Mouse (Mus musculus) liver, adult 2 months (tissue): ENCODE results near the gene Rps2. TPM values are rescaled to one million over a fixed set of nuclear protein-coding genes. Genes with fewer than 3 reads are reported as not detected.
"Not testable (repeated sequence)": the region's sequence is repeated elsewhere in the genome, so short reads cannot be mapped to it uniquely, and the experiment has no call there.

ENCODE experiments used
- DNase-seq: peaks from one replicate; pipeline ENCODE4 v3.0.0-alpha.2; 2011; ENCODE audit warnings: low read depth, low spot score; ENCODE audit errors: extremely low read depth
- H3K27ac ChIP-seq: fragments of 200-500 bp; replicated peaks from 2 replicates; pipeline ENCODE4 v1.5.1; 2012; ENCODE audit warnings: low read depth, mild to moderate bottlenecking, control low read depth, inconsistent platforms, low read length; ENCODE audit not compliant: insufficient read depth
- H3K27me3 ChIP-seq: fragments of 200-500 bp; 2 replicates; pipeline ENCODE4 v1.6.1; 2012; ENCODE audit warnings: mild to moderate bottlenecking, moderate library complexity, low read length, inconsistent platforms; ENCODE audit not compliant: control insufficient read depth, insufficient read depth
- H3K36me3 ChIP-seq: fragments of 200-500 bp; 2 replicates; pipeline ENCODE4 v1.6.1; 2012; ENCODE audit warnings: low read length, inconsistent platforms; ENCODE audit not compliant: control insufficient read depth, insufficient read depth
- H3K4me1 ChIP-seq: fragments of 200-500 bp; 2 replicates; pipeline ENCODE4 v1.6.1; 2011; ENCODE audit warnings: low read length; ENCODE audit not compliant: control insufficient read depth, insufficient read depth
- H3K4me3 ChIP-seq: fragments of 200-500 bp; 2 replicates; pipeline ENCODE4 v1.5.1; 2011; ENCODE audit warnings: low read depth, mild to moderate bottlenecking, control low read depth, low read length, moderate library complexity; ENCODE audit not compliant: insufficient read depth
- H3K79me2 ChIP-seq: fragments of 200-500 bp; 2 replicates; pipeline ENCODE4 v1.6.1; 2012; ENCODE audit warnings: inconsistent platforms, mild to moderate bottlenecking, low read length, moderate library complexity; ENCODE audit not compliant: control insufficient read depth, insufficient read depth
- H3K9ac ChIP-seq: fragments of 200-500 bp; 2 replicates; pipeline ENCODE4 v1.6.1; 2012; ENCODE audit warnings: low read depth, mild to moderate bottlenecking, control low read depth, inconsistent platforms, low read length
- CTCF ChIP-seq: fragments of 200-500 bp; IDR thresholded peaks from 2 replicates; pipeline ENCODE4 v1.5.1; 2011; ENCODE audit warnings: low read depth, low read length, control low read depth
- POLR2A ChIP-seq: fragments of 200-500 bp; IDR thresholded peaks from 2 replicates; pipeline ENCODE4 v1.6.1; 2011; ENCODE audit warnings: low read length, control low read depth; ENCODE audit not compliant: insufficient read depth; ENCODE audit errors: extremely low read depth
- WGBS: fragments of 180-500 bp; shearing (Covaris S2); methylation state at CpG from one replicate; pipeline ENCODE4 v1.1.7; 2018; 5-methylcytosine and 5-hydroxymethylcytosine counted together
- polyA plus RNA-seq: library from polyadenylated mRNA; depleted of rRNA; stranded (reverse); fragments of >200 nt; gene quantifications from 2 replicates; pipeline ENCODE4 v1.2.3, GENCODE M21; 2012
- total RNA-seq: library from RNA; depleted of rRNA; stranded (reverse); fragments of >200 nt; gene quantifications from 2 replicates; pipeline ENCODE4 v1.2.3, GENCODE M21; 2014

Gene Rps2
- total and polyA plus RNA-seq, 2 experiments: 802 to 2,199 TPM

DNA sequence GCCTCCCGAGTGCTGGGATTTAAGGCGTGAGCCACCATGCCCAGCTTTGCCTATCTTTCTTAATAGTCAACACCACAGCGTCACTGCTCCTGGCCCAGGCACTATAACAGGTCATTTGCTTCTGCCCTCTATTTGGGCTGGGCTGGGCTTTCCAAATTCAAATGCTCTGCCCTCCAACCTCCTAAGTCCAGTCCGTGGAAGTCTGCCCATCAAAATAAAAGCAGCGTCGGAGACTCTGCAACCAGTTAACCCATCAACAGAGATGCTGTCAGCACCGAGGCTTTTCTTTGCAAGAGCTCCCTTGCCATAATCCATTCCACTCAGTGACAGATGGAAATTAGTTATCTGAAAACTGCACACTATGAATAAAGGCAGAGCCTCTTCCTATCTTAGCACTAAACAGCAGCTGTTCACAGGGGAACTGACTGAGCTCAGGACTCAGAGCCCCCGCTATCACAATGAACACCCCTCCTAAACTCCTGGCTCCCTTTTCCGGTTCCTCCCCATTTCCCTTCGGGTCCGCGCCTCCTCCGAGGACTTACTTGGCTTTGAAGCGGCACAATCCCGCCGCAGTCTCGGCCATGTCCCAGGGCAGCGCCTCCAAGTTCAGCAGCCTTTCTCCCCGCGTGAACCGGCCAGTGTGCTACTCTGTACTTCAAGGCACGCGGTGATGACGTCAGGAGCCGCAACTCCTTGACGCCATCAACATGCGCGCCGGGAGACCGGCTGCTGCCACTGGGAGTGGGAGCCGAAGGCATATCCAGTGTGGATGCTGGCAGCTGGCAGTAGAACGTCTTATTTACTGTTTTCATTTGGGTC, 10.7 kb upstream of the Rps2 start, which contains the start of gene Tbl3:
Gene Tbl3, minus strand, starts transcription at position 679 of the 819 bp plus-strand sequence.
- H3K27me3 ChIP-seq: no peaks in the 10 kb centered on the region
- WGBS: under 1% methylated on average over 32 of the region's 32 CpGs
- peak; percentile 90 for DNase-seq

DNA sequence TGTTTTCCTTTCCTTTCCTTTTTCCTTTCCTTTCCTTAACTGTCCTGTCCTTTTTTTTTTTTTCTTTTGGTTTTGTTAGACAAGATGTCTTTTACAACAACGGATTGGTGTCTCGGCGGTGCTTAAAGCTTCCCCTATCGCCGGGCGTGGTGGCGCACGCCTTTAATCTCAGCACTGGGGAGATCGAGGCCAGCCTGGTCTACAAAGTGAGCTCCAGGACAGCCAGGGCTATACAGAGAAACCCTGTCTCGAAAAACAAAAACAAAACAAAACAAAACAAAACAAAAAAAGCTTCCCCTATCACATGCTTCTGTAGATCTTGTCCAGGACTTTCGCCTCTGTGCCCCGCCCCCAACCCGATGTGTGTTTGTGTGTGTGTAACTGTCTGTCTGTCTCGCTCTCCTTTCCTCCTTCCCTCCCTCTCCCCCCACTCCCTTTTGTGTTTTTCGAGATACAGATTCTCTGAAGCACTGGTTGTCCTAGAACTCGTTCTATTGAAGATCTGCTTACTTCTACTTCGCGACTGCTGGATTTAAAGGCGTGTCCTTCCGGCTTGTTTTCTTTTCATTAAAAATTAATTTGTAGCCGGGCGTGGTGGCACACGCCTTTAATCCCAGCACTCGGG, 10.0 kb upstream of the Rps2 start:
- H3K4me3 ChIP-seq: peak overlapping the region; percentile 71
- H3K27me3 ChIP-seq: no peaks in the 10 kb centered on the region
- DNase-seq: peak; percentile 46
- H3K79me2 ChIP-seq: no peaks in the 10 kb centered on the region
- peak overlapping the region; percentile 70 for H3K27ac ChIP-seq
- peaks cover 1% of the 10 kb centered on the region; the same call in 1 of the 2 replicates for H3K4me1 ChIP-seq
- TF ChIP-seq CTCF (no peak), POLR2A (no peak)
- H3K9ac ChIP-seq: peak overlapping the region; percentile 65
- WGBS: 1% methylated on average over 24 of the region's 24 CpGs
- H3K36me3 ChIP-seq: no peaks in the 10 kb centered on the region

More for the DNA sequence above, 10.7 kb upstream of the Rps2 start, which contains the start of gene Tbl3:
- peaks cover under 1% of the 10 kb centered on the region; the same call in 1 of the 2 replicates for H3K36me3 ChIP-seq
- H3K79me2 ChIP-seq: no peaks in the 10 kb centered on the region
- peak within 1 kb of the TSS; percentile 71 for H3K4me3 ChIP-seq
- H3K27ac ChIP-seq: peak within 1 kb of the TSS; percentile 81
- peak within 1 kb of the TSS; percentile 65 for H3K9ac ChIP-seq
- TF ChIP-seq POLR2A (peak; percentile 43; the same call in 1 of the 2 replicates), CTCF (no peak)
- peaks cover 1% of the 10 kb centered on the region; the same call in 1 of the 2 replicates for H3K4me1 ChIP-seq

DNA sequence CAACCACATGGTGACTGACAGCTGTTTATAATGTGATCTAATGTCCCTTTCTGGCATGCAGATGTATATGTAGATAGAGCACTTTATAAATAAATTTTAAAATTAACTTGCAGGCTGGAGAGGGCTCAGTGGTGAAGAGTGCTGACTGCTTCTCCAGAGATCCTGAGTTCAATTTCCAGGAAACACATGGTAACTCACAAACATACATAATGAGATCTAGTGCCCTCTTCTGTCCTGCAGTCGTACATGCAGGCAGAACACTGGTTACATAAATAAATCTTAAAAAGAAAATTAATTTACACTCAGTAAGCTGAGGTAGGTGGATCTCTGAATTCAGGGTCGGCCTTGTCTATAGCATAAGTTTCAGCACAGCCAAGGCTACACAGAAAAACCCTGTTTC, 9.3 kb upstream of the Rps2 start:
- no peak overlapping the region for H3K4me3 ChIP-seq
- TF ChIP-seq CTCF (no peak), POLR2A (no peak)
- H3K27ac ChIP-seq: no peak overlapping the region
- peak; percentile 60 for DNase-seq
- H3K36me3 ChIP-seq: no peaks in the 10 kb centered on the region
- no peak overlapping the region for H3K9ac ChIP-seq
- no peaks in the 10 kb centered on the region for H3K27me3 ChIP-seq
- WGBS: 32% methylated on average over 2 of the region's 2 CpGs
- H3K79me2 ChIP-seq: no peaks in the 10 kb centered on the region
- peaks cover 1% of the 10 kb centered on the region; the same call in 1 of the 2 replicates for H3K4me1 ChIP-seq

DNA sequence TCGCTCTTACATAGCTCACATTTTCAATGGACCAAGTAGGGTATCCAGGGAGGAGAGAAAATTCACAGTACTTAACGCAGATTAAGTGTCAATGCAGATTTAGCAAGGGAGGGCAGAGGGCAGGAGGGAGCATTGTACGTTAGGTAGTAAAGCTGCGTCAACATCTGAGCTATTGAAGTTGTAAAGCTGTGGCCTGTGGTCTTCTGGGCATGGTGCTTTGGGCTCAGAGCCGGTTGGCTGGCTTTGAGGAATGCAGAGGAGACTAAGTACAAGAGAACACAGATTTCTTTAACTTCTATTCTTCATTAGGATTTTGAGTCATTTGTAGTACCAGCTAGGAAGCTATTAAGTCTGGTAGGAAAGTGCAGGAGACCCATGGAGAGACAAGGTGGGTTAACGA, 2.4 kb upstream of the Rps2 start:
- Histone ChIP-seq H3K27ac (no peak overlapping the region), H3K4me1 (peaks cover 2% of the 10 kb centered on the region; the same call in 1 of the 2 replicates), H3K79me2 (no peaks in the 10 kb centered on the region; the same call in 1 of the 2 replicates), H3K36me3 (no peaks in the 10 kb centered on the region), H3K4me3 (no peak overlapping the region), H3K9ac (no peak overlapping the region), H3K27me3 (no peaks in the 10 kb centered on the region)
- TF ChIP-seq POLR2A (no peak), CTCF (no peak)
- no peak for DNase-seq
- 93% methylated on average over 6 of the region's 6 CpGs for WGBS

DNA sequence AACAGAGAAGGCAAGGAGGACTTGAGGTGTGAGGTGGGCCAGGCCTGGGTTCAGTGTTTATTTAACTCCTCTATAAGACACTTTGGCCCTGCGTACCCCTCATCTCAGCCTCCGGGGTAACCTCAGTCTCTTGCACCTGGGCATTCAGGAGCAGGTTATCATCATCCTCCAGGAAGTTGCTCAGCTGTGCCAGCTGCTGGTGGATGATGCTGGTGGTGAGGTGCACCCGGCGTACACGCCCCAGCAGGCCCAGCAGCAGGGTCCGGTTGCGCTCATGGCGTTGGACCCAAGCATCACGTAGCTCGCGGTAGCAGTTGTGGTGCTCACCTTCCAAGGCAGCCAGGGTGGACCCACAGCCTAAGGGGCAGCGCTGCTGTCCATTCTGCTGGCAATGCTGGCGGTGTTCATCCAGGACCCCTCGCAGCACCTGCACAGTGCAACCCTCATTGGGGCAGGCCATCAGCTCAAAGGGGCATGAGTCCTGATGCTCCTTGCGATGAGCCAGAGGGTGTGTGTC, 1.7 kb upstream of the Rps2 start:
- Histone ChIP-seq H3K79me2 (peaks cover under 1% of the 10 kb centered on the region; the same call in 1 of the 2 replicates), H3K4me1 (peaks cover 2% of the 10 kb centered on the region; the same call in 1 of the 2 replicates), H3K27ac (no peak overlapping the region), H3K9ac (no peak overlapping the region), H3K4me3 (no peak overlapping the region), H3K27me3 (no peaks in the 10 kb centered on the region), H3K36me3 (peaks cover 2% of the 10 kb centered on the region; the same call in 1 of the 2 replicates)
- WGBS: 95% methylated on average over 15 of the region's 15 CpGs
- TF ChIP-seq POLR2A (no peak), CTCF (no peak)
- DNase-seq: no peak

DNA sequence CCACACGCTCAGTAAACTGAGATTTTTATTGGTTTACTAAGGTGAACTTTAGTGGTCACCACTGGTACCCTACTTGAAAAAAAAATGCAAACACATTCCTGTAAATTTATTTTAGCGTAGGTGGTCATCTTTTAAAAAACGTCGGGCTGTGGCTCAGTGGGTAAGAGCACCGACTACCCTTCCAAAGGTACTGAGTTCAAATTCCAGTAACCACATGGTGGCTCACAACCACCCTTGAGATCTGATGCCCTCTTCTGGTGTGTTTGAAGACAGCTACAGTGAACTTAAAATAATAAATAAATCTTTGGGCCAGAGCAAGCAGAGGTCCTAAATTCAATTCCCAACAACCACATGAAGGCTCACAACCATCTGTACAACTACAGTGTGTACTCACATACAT, 1.0 kb downstream of the Rps2 start:
- 48% methylated on average over 5 of the region's 5 CpGs for WGBS
- not testable (repeated sequence) for H3K27ac ChIP-seq, H3K27me3 ChIP-seq, DNase-seq, H3K79me2 ChIP-seq
- Histone ChIP-seq H3K9ac (peak overlapping the region; percentile 80), H3K36me3 (peaks cover 12% of the 10 kb centered on the region), H3K4me1 (peaks cover 19% of the 10 kb centered on the region), H3K4me3 (peak overlapping the region; percentile 72)
